Mouse (Mus musculus): ENCODE data around the gene Ptgdr.

DNA sequence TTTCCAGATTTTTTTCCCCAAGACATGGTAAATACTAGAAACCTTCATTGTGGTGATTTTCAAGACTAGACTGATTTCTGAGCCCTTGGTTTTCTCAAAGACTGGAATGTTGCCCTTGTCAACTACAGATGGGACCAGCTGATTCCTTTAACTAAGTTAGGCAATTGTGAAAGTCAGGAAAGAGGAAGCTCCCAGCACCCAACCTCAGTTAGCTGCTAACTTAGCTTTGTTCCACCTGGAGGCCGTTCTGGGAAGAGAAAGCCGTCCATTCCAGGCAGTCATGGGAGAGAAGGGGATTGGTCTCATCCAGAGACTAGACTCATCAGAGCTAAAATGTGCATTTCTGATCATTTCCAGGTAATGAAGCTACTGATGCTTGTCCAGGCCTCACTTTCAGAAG, 11.4 kb downstream of the Ptgdr start:
- TF ChIP-seq CTCF (IDR thresholded peaks at IDR 0.05; ENCODE audit: control insufficient read depth, insufficient read depth, insufficient read length) (no peak), MYOD1 (IDR thresholded peaks at IDR 0.05; ENCODE audit: control insufficient read depth, insufficient read length, low read depth) (no peak), MYOG (IDR thresholded peaks at IDR 0.05; ENCODE audit: control insufficient read depth, extremely low read depth, insufficient read length) (no peak)
